Mouse (Mus musculus): ENCODE measurements around the gene Rcor2. TPM values are rescaled to one million over a fixed set of nuclear protein-coding genes. Genes with fewer than 3 reads are reported as not detected.

Gene Rcor2
- polyA plus RNA-seq, 1 experiment from 2014 or later: 30.0 TPM

DNA sequence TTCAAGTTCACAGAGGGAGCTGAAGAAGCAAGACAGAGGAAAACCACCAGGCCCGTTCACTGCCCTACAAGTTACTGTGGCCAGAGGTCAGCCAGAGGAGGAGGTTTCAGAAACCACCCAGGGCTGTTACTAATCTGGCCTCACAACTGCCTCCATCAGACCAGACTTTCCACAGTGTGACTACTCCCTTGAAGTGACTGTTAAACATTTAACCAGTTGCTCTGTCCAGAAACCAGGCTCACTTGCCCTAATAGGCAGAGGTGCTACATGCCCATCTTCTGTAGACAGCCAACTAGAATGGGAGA is 35.3 kb downstream of the Rcor2 start:
- WGBS: 61% methylated on average over 1 of the region's 1 CpGs
- no peak overlapping the region for H3K4me2 ChIP-seq (ENCODE audit: low read depth, severe bottlenecking)
- H3K4me1 ChIP-seq (ENCODE audit: control insufficient read depth, insufficient read depth, low read length): no peaks in the 10 kb centered on the region
- no peak overlapping the region for H3K27ac ChIP-seq (replicated peaks; ENCODE audit: low read depth, low read length)
- 0 out of 2 replicates have a peak, but pooled peaks cover under 1% of the 10 kb centered on the region for H3K36me3 ChIP-seq (ENCODE audit: control insufficient read depth, insufficient read depth, low read length)
- no peaks in the 10 kb centered on the region for H3K9me3 ChIP-seq (ENCODE audit: control insufficient read depth, low read length)
- H3K27me3 ChIP-seq (ENCODE audit: control insufficient read depth, insufficient read depth, low read length): no peaks in the 10 kb centered on the region
- H3K4me3 ChIP-seq (ENCODE audit: low read depth, low read length): no peak overlapping the region
- DNase-seq (ENCODE audit: low spot score) (no peak), ATAC-seq (ENCODE audit: insufficient number of reproducible peaks, low FRiP score, low TSS enrichment, low read depth) (no peak)
- H3K9ac ChIP-seq (ENCODE audit: low read length): no peak overlapping the region

DNA sequence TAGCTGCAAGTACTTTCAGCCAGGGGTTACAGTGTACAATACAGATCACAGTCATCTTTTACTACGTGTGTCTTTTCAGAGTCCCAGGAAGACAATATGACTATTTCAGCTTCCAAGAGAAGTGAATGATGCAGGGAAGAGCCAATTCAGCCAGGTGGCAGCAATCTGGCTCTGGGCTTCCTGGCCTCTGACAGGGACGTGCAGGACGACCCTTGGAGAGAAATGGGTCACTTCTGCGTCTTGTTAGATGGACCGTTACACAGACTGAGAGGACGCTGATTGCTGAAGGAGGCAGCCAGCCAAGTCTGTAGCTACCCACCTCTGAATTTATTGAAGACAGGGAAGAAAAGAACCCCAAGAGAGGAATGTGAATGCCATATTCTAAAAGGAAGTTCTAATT is 36.7 kb downstream of the Rcor2 start:
- no peaks in the 10 kb centered on the region for H3K9me3 ChIP-seq (ENCODE audit: control insufficient read depth, low read length)
- no peak overlapping the region for H3K9ac ChIP-seq (ENCODE audit: low read length)
- no peaks in the 10 kb centered on the region for H3K27me3 ChIP-seq (ENCODE audit: control insufficient read depth, insufficient read depth, low read length)
- no peak for DNase-seq (ENCODE audit: low spot score)
- H3K4me2 ChIP-seq (ENCODE audit: low read depth, severe bottlenecking): no peak overlapping the region
- H3K4me3 ChIP-seq (ENCODE audit: low read depth, low read length): no peak overlapping the region
- 82% methylated on average over 6 of the region's 6 CpGs for WGBS
- no peaks in the 10 kb centered on the region for H3K36me3 ChIP-seq (ENCODE audit: control insufficient read depth, insufficient read depth, low read length)
- ATAC-seq (ENCODE audit: insufficient number of reproducible peaks, low FRiP score, low TSS enrichment, low read depth): no peak
- H3K27ac ChIP-seq (replicated peaks; ENCODE audit: low read depth, low read length): no peak overlapping the region
- H3K4me1 ChIP-seq (ENCODE audit: control insufficient read depth, insufficient read depth, low read length): peaks cover 5% of the 10 kb centered on the region; the same call in 1 of the 2 replicates

DNA sequence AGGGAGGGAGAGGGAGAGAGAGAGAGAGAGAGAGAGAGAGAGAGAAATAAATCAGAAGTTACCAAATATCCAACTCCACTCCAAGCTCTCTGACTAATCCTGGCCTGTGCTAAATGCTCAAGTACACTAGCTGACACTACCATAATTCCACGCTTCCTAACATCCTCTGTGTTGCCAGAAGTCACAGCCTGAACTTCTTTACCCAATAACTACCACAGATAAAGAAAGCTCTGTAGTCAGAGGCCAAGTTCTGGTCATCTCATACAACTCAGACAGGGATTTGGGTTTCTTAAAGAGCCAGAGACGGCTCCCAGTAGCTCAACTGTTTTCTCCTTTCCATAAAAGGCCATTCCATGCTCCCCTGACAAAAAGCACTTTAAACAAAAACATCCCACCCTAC is 37.7 kb downstream of the Rcor2 start:
- DNase-seq (ENCODE audit: low spot score) (no peak), ATAC-seq (ENCODE audit: insufficient number of reproducible peaks, low FRiP score, low TSS enrichment, low read depth) (no peak)
- Histone ChIP-seq H3K4me2 (ENCODE audit: low read depth, severe bottlenecking) (no peak overlapping the region), H3K27ac (replicated peaks; ENCODE audit: low read depth, low read length) (no peak overlapping the region), H3K4me3 (ENCODE audit: low read depth, low read length) (no peak overlapping the region), H3K9me3 (ENCODE audit: control insufficient read depth, low read length) (no peaks in the 10 kb centered on the region), H3K36me3 (ENCODE audit: control insufficient read depth, insufficient read depth, low read length) (no peaks in the 10 kb centered on the region), H3K9ac (ENCODE audit: low read length) (no peak overlapping the region; the same call in 1 of the 2 replicates), H3K27me3 (ENCODE audit: control insufficient read depth, insufficient read depth, low read length) (no peaks in the 10 kb centered on the region), H3K4me1 (ENCODE audit: control insufficient read depth, insufficient read depth, low read length) (peaks cover 6% of the 10 kb centered on the region; the same call in 1 of the 2 replicates)
- 82% methylated on average over 2 of the region's 2 CpGs for WGBS

DNA sequence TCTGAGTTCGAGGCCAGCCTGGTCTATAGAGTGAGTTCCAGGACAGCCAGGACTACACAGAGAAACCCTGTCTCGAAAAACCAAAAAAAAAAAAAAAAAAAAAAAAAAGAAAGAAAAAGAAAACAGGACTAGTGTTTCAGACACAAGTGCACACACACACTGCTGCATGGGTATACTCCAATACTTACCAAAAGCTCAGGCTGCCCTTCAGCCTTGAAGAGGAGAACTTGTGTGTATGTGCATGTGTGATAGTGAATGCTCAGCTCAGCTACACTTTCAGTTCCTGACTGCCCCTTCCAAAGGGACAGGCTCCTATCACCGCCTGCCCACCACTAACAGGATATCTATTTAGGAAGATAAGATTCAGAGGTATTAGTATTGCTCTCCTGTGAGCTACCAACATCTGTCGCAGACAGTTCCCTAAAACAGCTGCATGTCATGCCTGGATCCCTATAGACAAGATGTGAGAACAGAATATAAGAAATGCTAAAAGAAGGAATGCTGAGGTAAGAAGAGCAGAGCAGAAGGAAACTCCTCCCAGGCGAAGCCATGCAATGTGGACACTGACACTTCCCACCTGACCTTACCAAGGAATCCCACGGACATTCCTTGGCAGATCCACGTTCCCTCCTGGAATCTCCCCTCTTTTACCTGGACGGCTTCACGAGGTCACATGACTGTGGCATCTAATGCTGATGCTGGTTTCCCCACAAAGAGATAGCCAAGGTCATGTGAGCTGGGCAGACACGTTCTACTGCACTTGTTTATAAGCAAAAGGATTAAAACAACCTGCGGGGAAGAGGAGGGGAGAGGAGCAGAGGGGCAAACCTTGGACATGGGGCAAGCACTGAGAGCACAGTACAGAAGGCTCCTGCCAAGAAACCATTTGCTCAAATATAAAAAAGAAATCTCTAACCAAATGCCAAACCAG is 38.5 kb downstream of the Rcor2 start:
- no peak overlapping the region for H3K4me3 ChIP-seq (ENCODE audit: low read depth, low read length)
- H3K9ac ChIP-seq (ENCODE audit: low read length): no peak overlapping the region
- 85% methylated on average over 10 of the region's 11 CpGs for WGBS
- ATAC-seq (ENCODE audit: insufficient number of reproducible peaks, low FRiP score, low TSS enrichment, low read depth) (no peak), DNase-seq (ENCODE audit: low spot score) (no peak)
- no peak overlapping the region for H3K4me2 ChIP-seq (ENCODE audit: low read depth, severe bottlenecking)
- peaks cover 10% of the 10 kb centered on the region for H3K4me1 ChIP-seq (ENCODE audit: control insufficient read depth, insufficient read depth, low read length)
- no peaks in the 10 kb centered on the region for H3K36me3 ChIP-seq (ENCODE audit: control insufficient read depth, insufficient read depth, low read length)
- H3K27me3 ChIP-seq (ENCODE audit: control insufficient read depth, insufficient read depth, low read length): no peaks in the 10 kb centered on the region
- H3K9me3 ChIP-seq (ENCODE audit: control insufficient read depth, low read length): no peaks in the 10 kb centered on the region
- H3K27ac ChIP-seq (replicated peaks; ENCODE audit: low read depth, low read length): no peak overlapping the region

DNA sequence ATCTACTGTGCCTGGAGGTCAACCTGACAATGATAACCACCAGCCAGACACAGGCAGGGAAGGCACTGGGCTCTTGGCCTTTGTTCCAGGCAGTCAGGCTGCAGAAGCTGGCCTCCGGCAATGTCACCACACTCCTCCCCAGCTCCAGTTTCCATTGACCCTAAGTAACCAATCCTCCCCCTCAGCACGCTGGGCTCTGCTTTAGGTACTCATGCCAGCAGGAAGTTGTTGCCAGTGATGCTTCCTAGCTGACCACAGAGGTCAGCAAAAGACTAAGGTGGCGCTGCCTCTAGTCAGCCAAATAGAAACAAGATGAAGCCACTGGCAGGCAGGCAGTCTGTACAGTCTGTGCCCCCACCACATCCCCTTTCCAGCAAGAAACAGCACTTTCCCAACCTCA is 39.8 kb downstream of the Rcor2 start:
- no peak overlapping the region for H3K4me3 ChIP-seq (ENCODE audit: low read depth, low read length)
- no peaks in the 10 kb centered on the region for H3K9me3 ChIP-seq (ENCODE audit: control insufficient read depth, low read length)
- H3K27ac ChIP-seq (replicated peaks; ENCODE audit: low read depth, low read length): no peak overlapping the region
- 73% methylated on average over 3 of the region's 3 CpGs for WGBS
- peaks cover 19% of the 10 kb centered on the region for H3K4me1 ChIP-seq (ENCODE audit: control insufficient read depth, insufficient read depth, low read length)
- H3K4me2 ChIP-seq (ENCODE audit: low read depth, severe bottlenecking): no peak overlapping the region
- ATAC-seq (ENCODE audit: insufficient number of reproducible peaks, low FRiP score, low TSS enrichment, low read depth): no peak
- DNase-seq (ENCODE audit: low spot score): no peak
- H3K36me3 ChIP-seq (ENCODE audit: control insufficient read depth, insufficient read depth, low read length): no peaks in the 10 kb centered on the region
- no peaks in the 10 kb centered on the region for H3K27me3 ChIP-seq (ENCODE audit: control insufficient read depth, insufficient read depth, low read length)
- H3K9ac ChIP-seq (ENCODE audit: low read length): no peak overlapping the region

DNA sequence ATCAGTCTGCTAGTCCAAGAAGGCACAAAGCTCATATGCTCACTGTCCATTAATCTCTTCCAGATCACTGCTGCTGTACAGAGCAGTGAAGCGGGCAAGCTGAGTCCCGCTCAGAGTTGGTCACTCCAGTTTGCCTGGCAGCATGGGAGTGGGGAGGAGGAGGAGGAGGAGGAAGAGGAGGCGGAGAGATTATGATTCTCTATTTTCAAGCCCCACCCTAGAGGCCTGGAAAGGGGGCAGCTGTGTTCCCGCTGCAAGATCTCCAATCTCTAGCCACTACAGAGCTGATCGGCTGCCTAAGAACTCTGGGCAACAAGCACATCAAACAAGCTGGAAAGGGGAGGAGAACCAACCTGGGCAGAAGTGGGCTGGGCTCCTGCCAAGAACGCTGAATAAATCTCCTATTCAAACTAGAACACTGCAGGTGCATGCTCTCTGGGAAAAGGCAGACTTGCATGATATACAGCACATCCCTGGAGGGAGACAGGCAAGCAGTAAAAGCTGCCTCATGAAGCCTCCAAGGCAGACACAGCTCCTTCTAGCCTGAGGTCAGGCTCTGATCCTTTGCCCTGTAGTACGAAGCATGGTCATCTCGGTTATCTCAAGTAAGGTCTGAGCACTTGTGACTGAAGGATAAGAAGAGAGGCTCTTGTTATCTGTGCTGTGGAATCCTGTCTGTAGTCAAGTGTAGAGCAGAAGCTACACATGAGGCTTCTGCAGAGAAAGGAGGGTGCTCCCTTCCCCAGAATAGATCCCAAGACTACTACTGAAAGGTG is 41.1 kb downstream of the Rcor2 start:
- H3K9ac ChIP-seq (ENCODE audit: low read length): no peak overlapping the region

DNA sequence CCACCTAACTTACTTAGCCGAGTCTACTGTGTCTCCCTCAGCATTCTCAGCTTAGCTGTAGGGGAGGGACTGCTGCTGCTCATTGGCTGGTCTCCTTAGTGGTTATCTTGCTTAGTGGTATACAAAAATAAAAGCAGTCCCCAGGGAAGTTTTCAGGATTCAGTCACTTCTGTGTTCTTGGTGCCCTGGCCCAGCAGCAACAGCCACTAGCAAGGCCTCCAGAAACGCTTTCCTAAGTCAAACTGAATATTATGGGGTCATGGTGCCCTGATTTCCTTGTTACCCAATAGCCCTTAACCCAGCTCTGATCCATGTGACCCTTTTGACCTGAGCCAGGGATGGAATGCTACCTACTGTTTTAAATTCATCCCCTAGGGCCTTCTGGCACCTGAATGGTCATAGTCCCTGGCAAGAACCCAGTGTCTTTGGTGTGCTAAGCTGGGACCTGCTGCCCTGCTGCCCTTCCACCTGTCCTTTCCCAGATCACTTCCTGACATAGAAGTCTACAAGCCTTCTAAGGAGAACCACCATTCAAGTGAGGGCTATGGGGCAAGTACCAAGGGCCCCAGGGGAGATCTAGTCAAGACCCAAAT is 42.7 kb downstream of the Rcor2 start:
- H3K27me3 ChIP-seq (ENCODE audit: control insufficient read depth, insufficient read depth, low read length): no peaks in the 10 kb centered on the region
- 0 out of 2 replicates have a peak overlapping the region, but pooled peaks have one; percentile 9 for H3K27ac ChIP-seq (replicated peaks; ENCODE audit: low read depth, low read length)
- ATAC-seq (ENCODE audit: insufficient number of reproducible peaks, low FRiP score, low TSS enrichment, low read depth): no peak
- WGBS: 74% methylated on average over 2 of the region's 2 CpGs
- no peak for DNase-seq (ENCODE audit: low spot score)
- H3K4me2 ChIP-seq (ENCODE audit: low read depth, severe bottlenecking): no peak overlapping the region
- H3K36me3 ChIP-seq (ENCODE audit: control insufficient read depth, insufficient read depth, low read length): no peaks in the 10 kb centered on the region
- no peak overlapping the region for H3K4me3 ChIP-seq (ENCODE audit: low read depth, low read length)
- H3K9ac ChIP-seq (ENCODE audit: low read length): no peak overlapping the region
- peaks cover 19% of the 10 kb centered on the region for H3K4me1 ChIP-seq (ENCODE audit: control insufficient read depth, insufficient read depth, low read length)
- no peaks in the 10 kb centered on the region for H3K9me3 ChIP-seq (ENCODE audit: control insufficient read depth, low read length)

More for the DNA sequence above, 41.1 kb downstream of the Rcor2 start:
- no peaks in the 10 kb centered on the region for H3K9me3 ChIP-seq (ENCODE audit: control insufficient read depth, low read length)
- H3K36me3 ChIP-seq (ENCODE audit: control insufficient read depth, insufficient read depth, low read length): no peaks in the 10 kb centered on the region
- no peaks in the 10 kb centered on the region for H3K27me3 ChIP-seq (ENCODE audit: control insufficient read depth, insufficient read depth, low read length)
- H3K4me1 ChIP-seq (ENCODE audit: control insufficient read depth, insufficient read depth, low read length): peaks cover 19% of the 10 kb centered on the region
- WGBS: 60% methylated on average over 8 of the region's 8 CpGs
- H3K4me2 ChIP-seq (ENCODE audit: low read depth, severe bottlenecking): no peak overlapping the region
- DNase-seq (ENCODE audit: low spot score) (no peak), ATAC-seq (ENCODE audit: insufficient number of reproducible peaks, low FRiP score, low TSS enrichment, low read depth) (no peak)
- H3K4me3 ChIP-seq (ENCODE audit: low read depth, low read length): no peak overlapping the region
- no peak overlapping the region for H3K27ac ChIP-seq (replicated peaks; ENCODE audit: low read depth, low read length)

DNA sequence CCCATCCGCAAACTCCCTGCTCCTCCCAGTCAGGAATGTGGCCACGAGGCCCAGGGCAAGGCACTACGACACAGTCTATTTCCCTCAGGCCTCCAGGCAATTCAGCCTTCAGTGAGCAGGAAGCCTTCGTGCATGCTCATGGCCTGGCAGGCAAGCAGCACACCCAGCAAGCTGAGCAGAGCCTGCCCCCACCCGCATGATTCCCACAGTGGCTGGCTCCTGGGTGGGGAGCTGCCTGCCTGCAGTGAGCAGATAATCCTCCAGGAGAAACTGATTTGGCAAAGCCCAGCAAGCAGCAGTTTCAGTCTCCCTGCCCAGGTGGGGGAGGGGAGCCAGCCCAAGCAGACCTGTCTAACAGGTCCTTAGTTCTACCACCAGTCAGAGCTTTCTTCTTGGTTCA is 43.6 kb downstream of the Rcor2 start:
- Histone ChIP-seq H3K4me3 (ENCODE audit: low read depth, low read length) (no peak overlapping the region), H3K9ac (ENCODE audit: low read length) (no peak overlapping the region)

More for the DNA sequence above, 43.6 kb downstream of the Rcor2 start:
- ATAC-seq (ENCODE audit: insufficient number of reproducible peaks, low FRiP score, low TSS enrichment, low read depth) (no peak), DNase-seq (ENCODE audit: low spot score) (peak; percentile 57)
- 14% methylated on average over 5 of the region's 5 CpGs for WGBS
- H3K27ac ChIP-seq (replicated peaks; ENCODE audit: low read depth, low read length): no peak overlapping the region
- no peaks in the 10 kb centered on the region for H3K9me3 ChIP-seq (ENCODE audit: control insufficient read depth, low read length)
- no peaks in the 10 kb centered on the region for H3K27me3 ChIP-seq (ENCODE audit: control insufficient read depth, insufficient read depth, low read length)
- H3K4me2 ChIP-seq (ENCODE audit: low read depth, severe bottlenecking): no peak overlapping the region
- H3K36me3 ChIP-seq (ENCODE audit: control insufficient read depth, insufficient read depth, low read length): no peaks in the 10 kb centered on the region
- peaks cover 19% of the 10 kb centered on the region for H3K4me1 ChIP-seq (ENCODE audit: control insufficient read depth, insufficient read depth, low read length)

Measured in limb, embryonic 11.5 days (tissue).